8 mouse cellular contexts compared by ENCODE assay signal in genomic region chr14:93891371-93891746, GRCm38 (mm10). TPM values are rescaled to one million over a fixed set of nuclear protein-coding genes. Genes with fewer than 3 reads are reported as not detected.
DNase-seq lines count a peak whose midpoint lies in the region; ATAC-seq lines count a peak whose summit lies in the region.

No protein-coding gene starts in this region.

- H3K4me2 ChIP-seq in intestine, embryonic 15.5 days (replicated peaks), result peak overlapping the region; percentile 80

- WGBS in intestine, embryonic 15.5 days, result under 1% methylated on average over 13 of the region's 13 CpGs

- H3K4me1 ChIP-seq in megakaryocyte, embryonic 14.5 days, result peaks cover 23% of the 10 kb centered on the region
- H3K4me1 ChIP-seq in intestine, embryonic 15.5 days (replicated peaks), result 0 out of 2 replicates have a peak, but pooled peaks cover 2% of the 10 kb centered on the region

- DNase-seq in cerebellum, adult 8-10 months, result no peak
- DNase-seq in neural tube, embryonic 10.5 days (ENCODE audit: extremely low spot score, low spot score), result peak; percentile 58
- DNase-seq in c-Kit-positive CD71-positive TER-119-positive erythroid progenitor cells, embryonic 14.5 days (ENCODE audit: low spot score), result no peak

- peak overlapping the region; percentile 24 for H3K9ac ChIP-seq in intestine, embryonic 15.5 days

- no peaks in the 10 kb centered on the region for H3K36me3 ChIP-seq in megakaryocyte, embryonic 14.5 days (replicated peaks; ENCODE audit: low read length)
- H3K36me3 ChIP-seq in intestine, embryonic 15.5 days, result no peaks in the 10 kb centered on the region

- peak; percentile 13 for ATAC-seq in cerebellum, adult (ENCODE audit: insufficient number of reproducible peaks, low FRiP score, low TSS enrichment)
- no peak for ATAC-seq in megakaryocyte, adult 5-6 weeks (ENCODE audit: poor library complexity, severe bottlenecking)
- ATAC-seq in intestine, embryonic 15.5 days, result peak; percentile 35
- ATAC-seq in granulocyte monocyte progenitor cell, adult 5-6 weeks (replicated peaks; ENCODE audit: poor library complexity, severe bottlenecking), result no peak

- peaks cover 31% of the 10 kb centered on the region for H3K27me3 ChIP-seq in megakaryocyte, embryonic 14.5 days (replicated peaks)
- H3K27me3 ChIP-seq in intestine, embryonic 15.5 days (replicated peaks), result no peaks in the 10 kb centered on the region

- peak overlapping the region; percentile 89 for H3K4me3 ChIP-seq in megakaryocyte, embryonic 14.5 days (replicated peaks)
- peak overlapping the region; percentile 46 for H3K4me3 ChIP-seq in intestine, embryonic 15.5 days (replicated peaks)

- no peaks in the 10 kb centered on the region for H3K9me3 ChIP-seq in megakaryocyte, embryonic 14.5 days
- no peaks in the 10 kb centered on the region for H3K9me3 ChIP-seq in intestine, embryonic 15.5 days

- peak overlapping the region; percentile 42 for H3K27ac ChIP-seq in intestine, embryonic 15.5 days

RNA-seq across cellular contexts. Expression of gene Pcdh9, which starts 0.9 kb away (rescaled TPM):
- not detected in 2 replicates for polyA plus RNA-seq in megakaryocyte, embryonic 14.5 days (2012; ENCODE audit: insufficient read depth, low replicate concordance)
- not detected in 2 replicates for total RNA-seq in megakaryocyte, adult 5-6 weeks (2015)
- total RNA-seq in megakaryocyte, adult 5-6 weeks (2017), result 2.3 TPM in 1 of 2 replicates, not detected in the other
- 15.6 and 19.1 TPM in 2 replicates for polyA plus RNA-seq in intestine, embryonic 15.5 days (2015; fragmentation: Nextera tagmentation; extraction: Ambion mirVana)
- total RNA-seq in granulocyte monocyte progenitor cell, adult 5-6 weeks (2014; fragmentation: Nextera tagmentation), result 0.09 TPM in 1 of 2 replicates, not detected in the other
- not detected in 2 replicates for total RNA-seq in granulocyte monocyte progenitor cell, adult 5-6 weeks (2017)

Comparison
In these comparisons a context has a peak if more than half of its experiments do, and no peak if none do; other contexts are left out.
1. ATAC-seq: peak in cerebellum, adult (single experiment) and intestine, embryonic 15.5 days (single experiment); none in megakaryocyte, adult 5-6 weeks (single experiment) and granulocyte monocyte progenitor cell, adult 5-6 weeks (single experiment).